Mouse (Mus musculus): ENCODE data around the gene Skint1. TPM values are rescaled to one million over a fixed set of nuclear protein-coding genes. Genes with fewer than 3 reads are reported as not detected.
"Not testable (repeated sequence)": the region's sequence is repeated elsewhere in the genome, so short reads cannot be mapped to it uniquely, and the experiment has no call there.

Gene Skint1
- not detected for polyA plus RNA-seq (2017; shearing (Covaris generic))

GRCm38 (mm10) chr4:112005969-112006368 lies at the start of gene Skint1:
TSS of gene Skint1 (plus strand) at chr4:112006269.
- no peak for ATAC-seq

- ATAC-seq, result no peak
Observed at GRCm38 (mm10) chr4:111961309-111961708, 44.8 kb upstream of the Skint1 start.

GRCm38 (mm10) chr4:111963241-111963640 lies 42.8 kb upstream of the Skint1 start:
- not testable (repeated sequence) for ATAC-seq

- no peak for ATAC-seq
Observed at GRCm38 (mm10) chr4:111963669-111964068, 42.4 kb upstream of the Skint1 start.

GRCm38 (mm10) chr4:111972623-111973022 lies 33.4 kb upstream of the Skint1 start, which contains the start of gene Skint7:
TSS of gene Skint7 (plus strand) at chr4:111972923.
- ATAC-seq, result no peak

GRCm38 (mm10) chr4:112071716-112072115 lies 65.6 kb downstream of the Skint1 start, which contains the start of gene Skint4:
TSS of gene Skint4 (plus strand) at chr4:112072016.
- ATAC-seq, result no peak

Other genes starting within 250 kb of the Skint1 start
- not detected for gene Slc5a9, start 103.4 kb upstream of the Skint1 start, polyA plus RNA-seq (2017; shearing (Covaris generic))
- gene Skint8, start 86.9 kb upstream of the Skint1 start, polyA plus RNA-seq (2017; shearing (Covaris generic)), result not detected
- not detected for gene Skint7, start 33.3 kb upstream of the Skint1 start, polyA plus RNA-seq (2017; shearing (Covaris generic))
- gene Skint4, start 65.7 kb downstream of the Skint1 start, polyA plus RNA-seq (2017; shearing (Covaris generic)), result not detected
- gene Skint3, start 226.0 kb downstream of the Skint1 start, polyA plus RNA-seq (2017; shearing (Covaris generic)), result not detected

All from activated CD4-positive, CD25-positive, alpha-beta regulatory T cell, adult 4 months (primary cell).